Mouse (Mus musculus) cerebellum, postnatal 10 days (tissue): ENCODE results near the gene Clmp.

ENCODE experiments used
- DNase-seq, 2 experiments: peaks; one replicate each; pipeline ENCODE4 v3.0.0; 2021; ENCODE audit warnings: mixed read lengths in 2 of 2

Clmp gene

GRCm38 (mm10) chr9:40685801-40686420, at the start of gene Clmp:
Gene Clmp (plus strand): TSS chr9:40685962.
- peak; percentile 77 to 82 for DNase-seq

GRCm38 (mm10) chr9:40636054-40636453, 49.7 kb upstream of the Clmp start:
- DNase-seq: peak; percentile 81 to 88

- peak; percentile 30 to 36 for DNase-seq
These were observed 47.9 kb upstream of the Clmp start for GRCm38 (mm10) chr9:40637705-40638393.

GRCm38 (mm10) chr9:40638394-40639049, 47.2 kb upstream of the Clmp start:
- peak; percentile 81 to 86 for DNase-seq

GRCm38 (mm10) chr9:40639536-40640187, 46.1 kb upstream of the Clmp start:
- DNase-seq: peak; percentile 36 to 38

- DNase-seq: no peak
These were observed 44.4 kb upstream of the Clmp start for GRCm38 (mm10) chr9:40641318-40641717.

GRCm38 (mm10) chr9:40642470-40643220, 43.1 kb upstream of the Clmp start:
- DNase-seq: no peak

- DNase-seq: no peak
These were observed 36.3 kb upstream of the Clmp start for GRCm38 (mm10) chr9:40649444-40649843.

GRCm38 (mm10) chr9:40649983-40650382, 35.8 kb upstream of the Clmp start:
- DNase-seq: no peak

- no peak for DNase-seq
These were observed 34.4 kb upstream of the Clmp start for GRCm38 (mm10) chr9:40651239-40651859.

- no peak for DNase-seq
These were observed 33.0 kb upstream of the Clmp start for GRCm38 (mm10) chr9:40652757-40653156.

GRCm38 (mm10) chr9:40666190-40666803, 19.5 kb upstream of the Clmp start:
- DNase-seq: peak; percentile 52 to 62

GRCm38 (mm10) chr9:40670313-40670712, 15.4 kb upstream of the Clmp start, which contains the start of gene Gm21915:
Gene Gm21915 (plus strand): TSS chr9:40670613.
- no peak for DNase-seq

GRCm38 (mm10) chr9:40671323-40671930, 14.3 kb upstream of the Clmp start:
- DNase-seq: no peak

- DNase-seq: peak; percentile 40 to 46
These were observed 10.4 kb upstream of the Clmp start for GRCm38 (mm10) chr9:40675203-40675958.

- no peak for DNase-seq
These were observed 7.1 kb upstream of the Clmp start for GRCm38 (mm10) chr9:40678653-40679052.

- peak; percentile 67 to 71 for DNase-seq
These were observed 698 bp downstream of the Clmp start for GRCm38 (mm10) chr9:40686421-40686899.

- DNase-seq: peak; percentile 44 to 45
These were observed 1.3 kb downstream of the Clmp start for GRCm38 (mm10) chr9:40687053-40687452.

- DNase-seq: no peak
These were observed 1.8 kb downstream of the Clmp start for GRCm38 (mm10) chr9:40687553-40687952.

GRCm38 (mm10) chr9:40690511-40690910, 4.7 kb downstream of the Clmp start:
- DNase-seq: no peak
